Mouse (Mus musculus): ENCODE data around the gene Stx11. TPM values are rescaled to one million over a fixed set of nuclear protein-coding genes. Genes with fewer than 3 reads are reported as not detected.
A peak's percentile ranks its signal among the peaks of the same experiment; 100 is the strongest.

Gene Stx11
- polyA plus RNA-seq, 1 experiment from 2014 or later: 1.8 TPM

DNA sequence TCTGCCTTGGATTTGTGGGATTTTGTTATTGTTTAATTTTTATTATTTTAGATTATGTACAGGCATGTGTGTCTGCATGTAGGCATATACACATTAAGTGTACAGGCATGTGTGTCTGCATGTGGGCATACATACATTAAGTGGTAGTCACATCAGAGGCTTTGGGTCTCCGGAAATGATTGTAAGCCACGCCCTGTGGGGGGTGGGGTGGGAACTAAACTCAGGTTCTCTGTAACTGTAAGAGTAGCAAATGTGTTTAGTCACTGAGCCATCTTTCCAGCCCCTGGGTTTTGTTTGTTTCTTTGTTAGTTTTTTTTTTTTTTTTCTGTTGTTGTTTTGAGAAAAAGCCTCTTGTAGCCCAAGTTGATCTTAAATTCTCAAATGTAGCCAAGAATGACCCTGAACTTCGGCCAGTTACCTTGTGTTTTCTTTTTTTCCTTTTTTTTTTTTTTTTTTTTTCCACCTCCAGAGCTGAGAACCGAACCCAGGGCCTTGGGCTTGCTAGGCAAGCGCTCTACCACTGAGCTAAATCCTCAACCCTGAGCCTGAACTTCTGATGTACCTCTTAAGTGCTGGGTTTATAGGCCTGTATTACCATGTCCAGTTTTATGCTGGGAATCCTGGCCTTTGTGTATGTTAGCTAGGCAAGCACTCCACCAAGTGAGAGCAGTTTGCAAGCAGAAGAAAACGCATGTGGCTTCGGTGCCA is 34.8 kb downstream of the Stx11 start:
- Histone ChIP-seq H3K9ac (replicated peaks) (no peak overlapping the region), H3K27ac (no peak overlapping the region), H3K4me2 (no peak overlapping the region), H3K27me3 (no peaks in the 10 kb centered on the region), H3K9me3 (0 out of 2 replicates have a peak, but pooled peaks cover 4% of the 10 kb centered on the region), H3K36me3 (no peaks in the 10 kb centered on the region), H3K4me3 (replicated peaks) (no peak overlapping the region), H3K4me1 (replicated peaks) (0 out of 2 replicates have a peak, but pooled peaks cover 7% of the 10 kb centered on the region)
- 85% methylated on average over 7 of the region's 7 CpGs for WGBS
- ATAC-seq (ENCODE audit: insufficient number of reproducible peaks, insufficient read depth, low FRiP score, low TSS enrichment, low read depth): no peak

DNA sequence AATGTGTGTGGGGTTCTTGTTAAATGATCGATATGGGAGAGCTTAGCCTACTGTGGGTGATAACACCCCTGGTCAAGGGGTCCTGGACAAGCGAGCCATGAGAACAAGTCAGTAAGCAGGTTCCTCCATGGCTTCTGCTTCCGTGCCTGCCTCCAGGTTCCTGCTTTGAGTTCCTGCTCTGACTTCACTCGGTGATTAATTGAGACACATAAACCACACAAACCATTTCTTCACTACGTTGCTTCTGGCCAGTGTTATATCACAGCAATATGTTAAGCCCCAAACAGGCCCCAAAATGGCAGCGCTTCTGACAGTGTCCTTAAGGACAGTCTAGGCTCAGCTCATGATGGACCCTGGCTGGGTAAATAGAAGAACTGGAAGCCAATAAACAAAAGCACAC is 35.9 kb downstream of the Stx11 start:
- no peak for ATAC-seq (ENCODE audit: insufficient number of reproducible peaks, insufficient read depth, low FRiP score, low TSS enrichment, low read depth)
- H3K9me3 ChIP-seq: 0 out of 2 replicates have a peak, but pooled peaks cover 4% of the 10 kb centered on the region
- no peak overlapping the region for H3K9ac ChIP-seq (replicated peaks)
- no peak overlapping the region for H3K27ac ChIP-seq
- no peaks in the 10 kb centered on the region for H3K36me3 ChIP-seq
- 78% methylated on average over 6 of the region's 6 CpGs for WGBS
- H3K4me2 ChIP-seq: no peak overlapping the region
- H3K4me1 ChIP-seq (replicated peaks): peaks cover 13% of the 10 kb centered on the region
- no peak overlapping the region for H3K4me3 ChIP-seq (replicated peaks)
- no peaks in the 10 kb centered on the region for H3K27me3 ChIP-seq

DNA sequence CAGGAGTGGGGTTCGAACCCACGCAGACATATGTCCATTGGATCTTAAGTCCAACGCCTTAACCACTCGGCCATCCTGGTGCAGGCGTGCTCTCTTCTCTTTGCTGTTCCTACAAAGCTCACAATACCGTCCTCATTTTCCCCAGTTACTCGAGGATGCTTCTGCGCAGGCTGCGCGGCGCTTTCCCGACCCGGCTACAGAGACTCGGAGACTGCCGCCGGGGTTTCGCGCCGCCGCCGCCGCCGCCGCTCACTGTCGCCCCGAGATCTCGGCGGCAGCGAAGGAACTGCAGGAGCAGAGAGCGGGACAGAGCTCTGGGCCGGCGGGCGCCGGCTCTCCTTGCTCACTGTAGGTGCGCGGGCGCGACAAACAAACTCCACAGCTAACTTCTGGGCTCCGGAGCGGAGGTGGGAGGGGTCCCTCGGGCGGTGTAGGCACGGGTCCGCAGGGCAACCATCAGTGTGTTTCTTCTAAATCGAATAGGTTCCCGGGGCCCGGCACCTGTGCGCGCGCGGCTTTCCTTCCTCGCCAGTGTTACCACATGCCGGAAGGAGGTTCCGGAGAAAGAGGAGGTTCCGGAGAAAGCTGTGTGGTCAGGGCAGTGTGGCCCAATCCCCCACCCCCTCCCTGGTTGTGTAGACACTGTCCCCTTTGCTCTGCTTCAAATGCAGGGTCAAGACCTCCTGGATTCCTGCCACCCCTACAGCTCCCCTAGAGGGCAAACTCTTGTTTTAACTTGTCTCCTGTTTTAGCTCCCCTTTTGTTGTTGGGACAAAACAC is 41.3 kb downstream of the Stx11 start:
- under 1% methylated on average over 55 of the region's 55 CpGs for WGBS
- peak overlapping the region; percentile 71 for H3K9ac ChIP-seq (replicated peaks)
- H3K4me3 ChIP-seq (replicated peaks): peak overlapping the region; percentile 62
- no peaks in the 10 kb centered on the region for H3K27me3 ChIP-seq
- H3K36me3 ChIP-seq: no peaks in the 10 kb centered on the region
- H3K9me3 ChIP-seq: 0 out of 2 replicates have a peak, but pooled peaks cover 4% of the 10 kb centered on the region
- ATAC-seq (ENCODE audit: insufficient number of reproducible peaks, insufficient read depth, low FRiP score, low TSS enrichment, low read depth): peak; percentile 94
- peak overlapping the region; percentile 59 for H3K4me2 ChIP-seq
- peak overlapping the region; percentile 95 for H3K27ac ChIP-seq
- H3K4me1 ChIP-seq (replicated peaks): peaks cover 7% of the 10 kb centered on the region

DNA sequence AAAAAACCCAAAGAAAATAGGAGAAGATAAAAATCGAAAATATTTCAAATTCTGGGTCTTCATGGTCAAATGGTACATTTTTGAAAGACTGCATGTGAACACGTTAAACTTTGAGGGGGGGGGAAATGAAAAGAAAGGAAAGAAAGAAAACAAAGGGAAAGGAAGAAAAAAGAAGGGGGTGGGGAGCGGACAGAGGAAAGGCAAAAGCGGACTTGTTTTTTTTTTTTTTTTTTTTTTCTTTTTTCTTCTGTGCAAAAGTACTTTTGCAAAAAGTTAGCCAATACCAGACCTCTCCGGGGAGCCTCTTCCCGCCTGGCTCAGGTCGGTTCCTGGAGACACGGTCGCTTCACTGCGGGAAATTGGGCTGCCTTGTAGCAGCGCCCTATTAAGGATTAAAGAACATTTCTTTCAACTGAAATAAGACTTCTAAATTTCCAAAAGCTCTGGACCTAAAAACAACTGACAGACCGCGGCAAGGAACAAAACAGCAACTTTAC is 42.0 kb downstream of the Stx11 start:
- peak overlapping the region; percentile 71 for H3K9ac ChIP-seq (replicated peaks)
- peak; percentile 49 for ATAC-seq (ENCODE audit: insufficient number of reproducible peaks, insufficient read depth, low FRiP score, low TSS enrichment, low read depth)

DNA sequence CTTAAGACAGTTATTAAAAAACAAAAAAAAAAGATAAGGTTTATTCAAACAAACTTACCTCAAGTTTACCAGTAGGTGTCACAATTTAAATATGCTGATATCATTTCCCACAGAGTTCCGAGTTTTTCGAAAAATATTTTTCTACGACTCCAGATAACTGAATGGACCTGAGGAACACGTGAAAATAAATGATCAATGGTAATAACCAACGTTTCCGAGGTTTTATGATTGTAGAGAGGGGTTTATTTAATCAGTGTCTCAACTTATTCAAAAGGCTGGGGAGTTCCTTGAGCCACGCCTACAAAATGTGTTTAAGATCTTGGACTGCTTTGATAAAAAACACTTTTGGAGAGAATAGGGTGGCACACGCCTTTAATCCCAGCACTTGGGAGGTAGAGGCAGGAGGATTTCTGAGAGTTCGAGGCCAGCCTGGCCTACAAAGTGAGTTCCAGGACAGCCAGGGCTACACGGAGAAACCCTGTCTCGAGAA is 42.5 kb downstream of the Stx11 start:
- ATAC-seq (ENCODE audit: insufficient number of reproducible peaks, insufficient read depth, low FRiP score, low TSS enrichment, low read depth): no peak
- peak overlapping the region; percentile 59 for H3K4me2 ChIP-seq
- H3K27ac ChIP-seq: no peak overlapping the region
- peaks cover 7% of the 10 kb centered on the region for H3K4me1 ChIP-seq (replicated peaks)
- H3K4me3 ChIP-seq (replicated peaks): peak overlapping the region; percentile 62
- no peak overlapping the region for H3K9ac ChIP-seq (replicated peaks)
- 0 out of 2 replicates have a peak, but pooled peaks cover 4% of the 10 kb centered on the region for H3K9me3 ChIP-seq
- H3K36me3 ChIP-seq: no peaks in the 10 kb centered on the region
- H3K27me3 ChIP-seq: no peaks in the 10 kb centered on the region
- WGBS: 54% methylated on average over 11 of the region's 11 CpGs

More for the DNA sequence above, 42.0 kb downstream of the Stx11 start:
- H3K9me3 ChIP-seq: 0 out of 2 replicates have a peak, but pooled peaks cover 4% of the 10 kb centered on the region
- H3K4me1 ChIP-seq (replicated peaks): peaks cover 7% of the 10 kb centered on the region
- H3K27ac ChIP-seq: peak overlapping the region; percentile 95
- peak overlapping the region; percentile 62 for H3K4me3 ChIP-seq (replicated peaks)
- WGBS: 4% methylated on average over 13 of the region's 13 CpGs
- no peaks in the 10 kb centered on the region for H3K27me3 ChIP-seq
- H3K4me2 ChIP-seq: peak overlapping the region; percentile 59
- no peaks in the 10 kb centered on the region for H3K36me3 ChIP-seq

DNA sequence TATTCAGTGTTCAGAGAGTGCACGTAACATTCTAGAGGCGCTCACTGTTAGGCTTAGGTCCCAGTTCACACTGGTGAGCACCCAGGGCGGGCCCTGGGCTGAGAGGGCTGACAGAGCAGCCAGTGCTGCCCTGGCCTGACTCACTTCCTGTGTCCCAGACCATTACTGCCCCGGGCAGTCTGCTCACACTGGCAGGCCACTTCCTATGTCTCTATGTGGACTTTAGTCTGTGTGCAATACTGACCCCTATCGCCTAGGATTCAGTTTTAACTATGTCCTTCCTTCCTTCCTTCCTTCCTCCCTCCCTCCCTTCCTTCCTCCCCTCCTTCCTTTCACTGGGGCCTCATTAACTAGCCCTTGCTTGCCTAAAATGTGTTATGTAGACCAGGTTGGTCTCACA is 44.8 kb downstream of the Stx11 start:
- no peak for ATAC-seq (ENCODE audit: insufficient number of reproducible peaks, insufficient read depth, low FRiP score, low TSS enrichment, low read depth)
- Histone ChIP-seq H3K9ac (replicated peaks) (no peak overlapping the region), H3K27me3 (no peaks in the 10 kb centered on the region), H3K4me2 (no peak overlapping the region), H3K4me3 (replicated peaks) (no peak overlapping the region), H3K27ac (no peak overlapping the region), H3K9me3 (no peaks in the 10 kb centered on the region), H3K36me3 (no peaks in the 10 kb centered on the region), H3K4me1 (replicated peaks) (peaks cover 7% of the 10 kb centered on the region)
- 45% methylated on average over 5 of the region's 5 CpGs for WGBS

DNA sequence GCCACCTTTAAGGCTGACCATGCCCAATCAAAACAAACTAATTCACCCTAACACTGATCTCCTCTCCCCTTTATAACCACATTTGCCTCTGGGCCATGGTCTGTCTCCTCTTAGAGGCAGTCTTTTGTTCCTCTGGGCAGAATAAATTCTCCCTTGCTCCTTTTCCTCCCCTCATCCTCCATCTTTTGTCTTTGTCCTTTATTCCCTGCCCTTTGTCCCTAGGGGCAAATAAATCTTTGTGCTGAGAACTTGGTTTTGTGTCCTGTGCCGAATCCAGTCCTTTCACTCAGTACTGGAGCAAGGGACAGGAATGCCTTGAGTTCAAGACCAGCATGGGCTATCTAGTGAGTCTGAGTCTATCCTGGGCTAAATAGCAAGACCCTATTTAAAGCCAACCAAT is 46.5 kb downstream of the Stx11 start:
- H3K9ac ChIP-seq (replicated peaks): no peak overlapping the region
- 75% methylated on average over 1 of the region's 1 CpGs for WGBS
- no peak overlapping the region for H3K4me3 ChIP-seq (replicated peaks)

DNA sequence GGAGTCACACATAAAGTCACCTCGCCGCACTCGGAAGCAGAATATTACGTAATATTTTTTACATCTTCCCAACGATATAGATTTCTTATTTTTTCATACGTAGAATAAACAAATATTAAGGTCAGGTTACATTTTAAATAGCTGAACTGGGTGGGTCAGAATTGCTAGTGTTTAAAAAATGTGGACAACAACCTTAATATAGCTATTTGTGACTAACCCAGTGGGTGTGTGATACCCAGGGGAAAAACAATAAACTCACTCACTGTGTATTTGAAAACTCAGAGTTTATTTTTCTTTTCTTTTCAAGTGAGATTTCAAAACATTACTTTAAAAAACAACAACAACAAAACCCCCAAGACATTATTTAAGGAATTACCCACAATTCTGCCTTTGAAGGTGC is 47.7 kb downstream of the Stx11 start:
- no peak overlapping the region for H3K9ac ChIP-seq (replicated peaks)
- no peak for ATAC-seq (ENCODE audit: insufficient number of reproducible peaks, insufficient read depth, low FRiP score, low TSS enrichment, low read depth)

More for the DNA sequence above, 46.5 kb downstream of the Stx11 start:
- Histone ChIP-seq H3K9me3 (no peaks in the 10 kb centered on the region), H3K27ac (no peak overlapping the region), H3K36me3 (no peaks in the 10 kb centered on the region), H3K27me3 (no peaks in the 10 kb centered on the region), H3K4me1 (replicated peaks) (no peaks in the 10 kb centered on the region; the same call in 1 of the 2 replicates), H3K4me2 (no peak overlapping the region)
- no peak for ATAC-seq (ENCODE audit: insufficient number of reproducible peaks, insufficient read depth, low FRiP score, low TSS enrichment, low read depth)

DNA sequence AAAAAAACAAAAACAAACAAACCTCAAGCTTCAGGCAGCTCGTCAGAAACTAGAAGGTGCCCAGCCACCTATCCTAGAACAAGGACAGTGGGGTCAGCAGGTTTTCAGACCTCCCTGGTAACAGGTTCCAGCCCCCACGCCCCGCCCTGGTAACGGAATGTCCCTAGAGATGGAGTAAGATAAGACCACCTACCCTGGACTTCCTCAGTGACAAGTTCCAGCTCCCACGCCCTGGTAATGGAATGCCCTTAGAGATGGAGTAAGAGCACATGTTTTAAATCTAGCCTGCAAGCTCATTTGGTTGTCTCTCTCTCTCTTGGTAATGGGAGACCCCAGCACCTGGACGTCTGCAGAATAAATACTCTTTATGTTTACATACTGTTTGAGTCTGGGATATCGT is 48.3 kb downstream of the Stx11 start:
- no peaks in the 10 kb centered on the region for H3K36me3 ChIP-seq
- H3K4me2 ChIP-seq: no peak overlapping the region
- H3K9me3 ChIP-seq: no peaks in the 10 kb centered on the region
- no peaks in the 10 kb centered on the region; the same call in 1 of the 2 replicates for H3K4me1 ChIP-seq (replicated peaks)
- no peak overlapping the region for H3K4me3 ChIP-seq (replicated peaks)
- no peak overlapping the region for H3K27ac ChIP-seq
- no peaks in the 10 kb centered on the region for H3K27me3 ChIP-seq
- no peak for ATAC-seq (ENCODE audit: insufficient number of reproducible peaks, insufficient read depth, low FRiP score, low TSS enrichment, low read depth)
- WGBS: 45% methylated on average over 7 of the region's 7 CpGs
- no peak overlapping the region for H3K9ac ChIP-seq (replicated peaks)

More for the DNA sequence above, 47.7 kb downstream of the Stx11 start:
- Histone ChIP-seq H3K4me3 (replicated peaks) (no peak overlapping the region), H3K36me3 (no peaks in the 10 kb centered on the region), H3K9me3 (no peaks in the 10 kb centered on the region), H3K27ac (no peak overlapping the region), H3K4me2 (no peak overlapping the region), H3K4me1 (replicated peaks) (no peaks in the 10 kb centered on the region; the same call in 1 of the 2 replicates), H3K27me3 (no peaks in the 10 kb centered on the region)
- WGBS: 88% methylated on average over 6 of the region's 6 CpGs

DNA sequence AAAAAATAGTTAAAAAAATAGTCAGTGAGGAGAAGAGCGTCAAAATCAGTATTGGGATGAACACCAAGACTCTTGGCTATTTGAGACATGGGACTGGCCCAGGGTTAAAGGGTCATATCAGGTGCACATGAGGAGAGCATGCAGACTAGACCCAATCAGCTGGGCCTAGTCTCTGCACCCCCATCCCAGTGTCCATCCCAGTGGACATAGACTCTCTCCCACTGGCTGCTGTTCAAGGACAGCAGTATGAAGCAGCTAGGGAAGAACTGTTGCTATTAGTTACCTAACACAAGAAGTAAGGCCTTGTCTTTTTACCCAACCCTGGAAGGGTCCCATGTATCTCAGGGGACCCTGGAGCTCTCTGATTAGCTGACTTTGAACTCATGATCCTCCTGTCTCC is 49.9 kb downstream of the Stx11 start:
- no peaks in the 10 kb centered on the region; the same call in 1 of the 2 replicates for H3K4me1 ChIP-seq (replicated peaks)
- no peaks in the 10 kb centered on the region for H3K9me3 ChIP-seq
- no peak overlapping the region for H3K27ac ChIP-seq
- WGBS: 94% methylated on average over 1 of the region's 1 CpGs
- no peak for ATAC-seq (ENCODE audit: insufficient number of reproducible peaks, insufficient read depth, low FRiP score, low TSS enrichment, low read depth)
- no peak overlapping the region for H3K9ac ChIP-seq (replicated peaks)
- H3K4me3 ChIP-seq (replicated peaks): no peak overlapping the region
- no peaks in the 10 kb centered on the region for H3K36me3 ChIP-seq
- no peak overlapping the region for H3K4me2 ChIP-seq
- H3K27me3 ChIP-seq: no peaks in the 10 kb centered on the region

DNA sequence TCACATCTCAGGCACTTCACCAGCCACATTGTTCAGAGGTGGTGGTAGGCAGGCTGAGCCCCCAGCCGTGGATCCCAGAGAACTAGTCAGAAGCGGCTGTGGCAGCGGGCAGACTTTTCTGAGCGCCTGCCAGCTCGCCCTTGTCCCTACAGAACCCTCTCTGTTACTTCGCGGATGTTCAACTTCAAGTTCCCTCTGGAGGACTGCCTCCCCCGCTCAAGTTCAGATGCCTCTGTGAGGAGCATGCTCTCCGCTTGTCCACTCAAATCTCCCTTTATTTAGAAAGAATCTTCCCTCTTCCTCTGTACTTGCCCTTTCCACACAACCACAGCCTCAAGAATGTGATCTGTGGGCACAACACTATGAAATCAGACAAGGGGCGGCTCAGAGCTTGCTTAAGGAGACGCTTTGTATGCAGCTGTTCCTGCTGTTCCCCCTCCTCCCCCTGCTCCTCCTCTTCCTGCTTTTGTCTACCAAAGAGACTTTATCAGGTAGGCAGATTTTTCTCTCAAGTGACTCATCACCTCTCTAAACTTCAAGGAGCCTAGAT is 52.0 kb downstream of the Stx11 start:
- no peak for ATAC-seq (ENCODE audit: insufficient number of reproducible peaks, insufficient read depth, low FRiP score, low TSS enrichment, low read depth)
- no peaks in the 10 kb centered on the region for H3K9me3 ChIP-seq
- no peaks in the 10 kb centered on the region; the same call in 1 of the 2 replicates for H3K4me1 ChIP-seq (replicated peaks)
- WGBS: 76% methylated on average over 11 of the region's 11 CpGs
- no peak overlapping the region for H3K4me3 ChIP-seq (replicated peaks)
- H3K4me2 ChIP-seq: no peak overlapping the region
- no peak overlapping the region for H3K27ac ChIP-seq
- no peak overlapping the region for H3K9ac ChIP-seq (replicated peaks)
- no peaks in the 10 kb centered on the region for H3K27me3 ChIP-seq
- no peaks in the 10 kb centered on the region for H3K36me3 ChIP-seq
